Mouse (Mus musculus): ENCODE results near the gene Arhgef12. TPM values are rescaled to one million over a fixed set of nuclear protein-coding genes. Genes with fewer than 3 reads are reported as not detected.
"Not testable (repeated sequence)": the region's sequence is repeated elsewhere in the genome, so short reads cannot be mapped to it uniquely, and the experiment has no call there.

Arhgef12 gene
- 6.4 and 7.0 TPM in 2 replicates for total RNA-seq (2017)

- ATAC-seq (ENCODE audit: extremely low read depth, insufficient number of reproducible peaks, low FRiP score, poor library complexity, severe bottlenecking) = no peak
Measured at GRCm38 (mm10) chr9:43107187-43107517, at the start of gene Arhgef12. TSS of gene Arhgef12 (minus strand) at chr9:43107239.

DNA sequence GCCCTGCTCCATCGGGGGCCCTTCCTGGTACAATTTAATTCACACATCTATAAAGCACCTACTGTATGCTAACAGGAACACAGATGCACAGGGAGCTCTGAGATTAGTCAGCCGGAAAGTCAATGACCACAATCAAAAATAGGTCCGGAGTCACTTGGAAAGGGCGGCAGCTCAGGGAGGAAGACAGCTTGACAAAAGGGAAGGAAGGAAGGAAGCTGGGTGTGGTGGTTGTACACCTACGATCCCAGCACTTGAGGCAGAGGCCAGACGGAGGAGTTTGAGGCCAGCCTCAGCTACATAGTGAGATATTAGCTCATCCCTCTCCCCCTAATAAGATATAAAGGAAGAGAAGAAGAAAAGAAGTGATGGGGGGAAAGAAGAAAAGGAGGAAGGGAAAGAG is 48.9 kb upstream of the Arhgef12 start:
- no peak for ATAC-seq (ENCODE audit: extremely low read depth, insufficient number of reproducible peaks, low FRiP score, poor library complexity, severe bottlenecking)

DNA sequence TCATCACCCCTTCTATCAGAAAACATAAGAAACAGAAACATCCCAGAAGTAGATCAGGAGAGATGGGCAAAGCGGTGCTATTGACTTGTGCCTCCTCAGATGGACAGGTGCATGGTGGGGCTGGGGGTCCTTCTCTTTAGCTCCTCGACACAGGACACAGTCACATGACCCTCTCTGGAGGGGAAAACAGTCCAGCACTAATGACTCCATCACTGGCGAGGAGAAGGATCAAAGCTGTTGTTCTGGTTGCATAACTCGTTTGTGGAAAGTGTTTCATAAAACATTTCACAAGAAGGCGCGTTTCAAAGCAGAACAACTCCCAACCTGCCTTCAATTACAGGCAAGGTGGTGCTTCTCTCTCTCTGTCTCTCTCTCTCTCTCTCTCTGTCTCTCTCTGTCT is 44.7 kb upstream of the Arhgef12 start:
- no peak for ATAC-seq (ENCODE audit: extremely low read depth, insufficient number of reproducible peaks, low FRiP score, poor library complexity, severe bottlenecking)

DNA sequence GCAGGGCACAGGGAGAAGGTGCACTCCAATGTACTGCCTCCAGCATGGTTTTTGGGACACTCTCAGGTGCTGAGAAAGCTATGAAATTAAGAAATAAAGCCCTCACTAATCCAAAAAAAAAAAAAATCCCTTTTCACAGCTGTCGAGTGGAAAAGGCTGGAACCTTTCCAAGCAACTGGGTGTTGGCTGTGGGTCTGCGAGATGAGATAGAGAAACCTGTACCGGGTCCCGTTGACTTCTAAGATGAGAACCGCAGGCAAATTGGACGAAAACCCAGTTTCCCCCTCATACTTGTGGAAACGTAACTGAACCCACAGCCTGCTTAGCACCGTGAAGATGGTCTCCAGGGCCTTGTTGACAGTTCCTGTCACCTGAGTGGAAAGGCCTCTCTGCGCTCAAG is 43.9 kb upstream of the Arhgef12 start:
- no peak for ATAC-seq (ENCODE audit: extremely low read depth, insufficient number of reproducible peaks, low FRiP score, poor library complexity, severe bottlenecking)

GRCm38 (mm10) chr9:43150075-43150474 is 43.0 kb upstream of the Arhgef12 start:
- no peak for ATAC-seq (ENCODE audit: extremely low read depth, insufficient number of reproducible peaks, low FRiP score, poor library complexity, severe bottlenecking)

DNA sequence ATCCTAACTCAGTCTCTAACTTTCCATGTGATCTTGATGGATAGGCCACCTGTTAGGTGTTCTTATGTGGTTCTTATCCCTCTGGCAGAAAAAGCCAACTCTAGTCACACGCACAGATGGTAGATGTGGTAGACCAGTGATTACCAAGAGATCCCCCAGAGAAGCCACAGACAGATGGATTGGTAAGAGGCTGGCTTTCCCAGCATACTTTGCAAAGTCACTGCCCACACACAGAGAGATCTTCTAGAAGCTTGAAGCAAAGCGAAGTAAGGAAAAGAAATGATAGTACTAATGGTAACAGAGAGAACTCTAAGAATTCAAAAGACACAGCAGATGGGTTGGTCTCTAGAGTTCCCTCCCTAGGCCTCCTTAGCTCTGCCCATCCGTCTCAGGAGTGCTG is 42.5 kb upstream of the Arhgef12 start:
- no peak for ATAC-seq (ENCODE audit: extremely low read depth, insufficient number of reproducible peaks, low FRiP score, poor library complexity, severe bottlenecking)

GRCm38 (mm10) chr9:43145196-43145595 is 38.2 kb upstream of the Arhgef12 start:
- no peak for ATAC-seq (ENCODE audit: extremely low read depth, insufficient number of reproducible peaks, low FRiP score, poor library complexity, severe bottlenecking)

- ATAC-seq (ENCODE audit: extremely low read depth, insufficient number of reproducible peaks, low FRiP score, poor library complexity, severe bottlenecking) = no peak
Measured at GRCm38 (mm10) chr9:43144206-43144810, 37.3 kb upstream of the Arhgef12 start.

GRCm38 (mm10) chr9:43141839-43142238 is 34.8 kb upstream of the Arhgef12 start:
- no peak for ATAC-seq (ENCODE audit: extremely low read depth, insufficient number of reproducible peaks, low FRiP score, poor library complexity, severe bottlenecking)

DNA sequence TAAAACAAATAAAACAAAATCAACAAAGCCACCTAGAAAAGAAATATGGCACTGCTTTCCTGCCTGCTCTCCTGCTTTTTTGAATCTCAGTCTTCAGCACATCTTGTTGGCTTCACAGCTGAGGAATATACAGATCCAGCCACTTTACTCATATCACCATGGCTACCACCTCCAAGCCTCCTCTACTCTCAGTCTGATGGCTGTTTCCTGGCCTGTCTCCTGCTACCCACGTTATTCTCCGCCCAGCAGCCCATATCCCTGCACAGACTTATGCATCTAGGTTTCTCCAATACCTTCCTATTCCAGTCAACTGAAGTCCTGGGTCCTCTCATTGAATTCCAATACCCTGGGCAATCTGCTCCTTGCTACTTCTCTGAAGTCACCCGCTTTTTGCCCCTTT is 26.5 kb upstream of the Arhgef12 start:
- ATAC-seq (ENCODE audit: extremely low read depth, insufficient number of reproducible peaks, low FRiP score, poor library complexity, severe bottlenecking) = no peak

DNA sequence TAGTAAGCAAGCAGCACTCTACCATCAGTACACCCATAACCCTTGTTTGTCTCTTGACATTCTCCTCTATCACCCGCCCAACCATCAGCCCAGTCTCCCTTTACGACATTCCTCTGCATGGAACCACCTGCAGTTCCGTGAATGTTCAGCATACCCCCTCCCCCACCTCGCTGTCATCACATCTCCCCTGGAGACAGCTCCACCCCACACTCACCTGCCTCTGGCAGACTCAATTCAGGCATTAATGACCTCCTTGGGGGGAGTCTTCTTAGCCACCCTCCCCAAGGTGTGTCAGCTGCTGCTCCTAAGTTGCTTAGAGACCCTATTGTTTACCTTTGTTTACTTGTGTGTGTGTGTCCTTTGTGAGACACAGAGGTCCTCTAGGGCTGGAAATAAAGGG is 25.3 kb upstream of the Arhgef12 start:
- no peak for ATAC-seq (ENCODE audit: extremely low read depth, insufficient number of reproducible peaks, low FRiP score, poor library complexity, severe bottlenecking)

DNA sequence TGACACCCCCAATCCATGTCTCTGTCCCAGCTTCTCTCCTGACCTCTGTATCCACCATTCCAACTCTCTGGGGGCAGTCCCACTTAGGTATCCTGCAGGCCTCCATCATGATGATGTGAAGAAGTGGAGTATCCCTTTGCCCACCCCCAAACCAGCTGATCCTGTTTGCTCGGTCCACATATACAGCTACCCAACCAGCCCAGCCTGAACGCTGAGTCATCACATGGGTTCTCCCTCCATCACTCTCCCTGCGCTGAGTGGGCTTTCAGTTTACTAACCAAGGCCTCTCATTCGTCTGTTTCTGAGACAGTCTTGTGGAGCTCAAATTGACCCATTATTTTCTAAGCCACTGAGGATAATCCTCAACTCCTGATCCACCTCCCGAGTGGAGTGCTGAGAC is 24.9 kb upstream of the Arhgef12 start:
- ATAC-seq (ENCODE audit: extremely low read depth, insufficient number of reproducible peaks, low FRiP score, poor library complexity, severe bottlenecking) = no peak

DNA sequence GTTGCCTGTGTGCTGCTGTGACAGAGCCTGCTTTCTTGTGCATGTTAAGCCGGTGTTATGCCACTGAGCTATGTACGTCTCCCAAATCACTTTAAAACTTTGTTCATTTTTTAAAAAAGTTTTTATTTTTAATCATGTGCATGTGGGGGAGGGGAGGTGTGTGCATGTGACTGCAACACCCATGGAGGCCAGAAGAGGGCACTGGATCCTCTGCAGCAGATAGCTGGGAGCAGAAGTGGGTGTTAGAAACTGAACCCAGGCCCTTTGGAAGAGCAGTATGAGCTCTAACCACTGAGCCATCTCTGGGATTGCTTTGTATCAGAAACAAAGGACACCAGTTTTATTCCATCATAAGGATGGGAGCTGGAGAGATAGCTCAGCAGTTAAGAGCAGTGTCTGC is 23.6 kb upstream of the Arhgef12 start:
- no peak for ATAC-seq (ENCODE audit: extremely low read depth, insufficient number of reproducible peaks, low FRiP score, poor library complexity, severe bottlenecking)

DNA sequence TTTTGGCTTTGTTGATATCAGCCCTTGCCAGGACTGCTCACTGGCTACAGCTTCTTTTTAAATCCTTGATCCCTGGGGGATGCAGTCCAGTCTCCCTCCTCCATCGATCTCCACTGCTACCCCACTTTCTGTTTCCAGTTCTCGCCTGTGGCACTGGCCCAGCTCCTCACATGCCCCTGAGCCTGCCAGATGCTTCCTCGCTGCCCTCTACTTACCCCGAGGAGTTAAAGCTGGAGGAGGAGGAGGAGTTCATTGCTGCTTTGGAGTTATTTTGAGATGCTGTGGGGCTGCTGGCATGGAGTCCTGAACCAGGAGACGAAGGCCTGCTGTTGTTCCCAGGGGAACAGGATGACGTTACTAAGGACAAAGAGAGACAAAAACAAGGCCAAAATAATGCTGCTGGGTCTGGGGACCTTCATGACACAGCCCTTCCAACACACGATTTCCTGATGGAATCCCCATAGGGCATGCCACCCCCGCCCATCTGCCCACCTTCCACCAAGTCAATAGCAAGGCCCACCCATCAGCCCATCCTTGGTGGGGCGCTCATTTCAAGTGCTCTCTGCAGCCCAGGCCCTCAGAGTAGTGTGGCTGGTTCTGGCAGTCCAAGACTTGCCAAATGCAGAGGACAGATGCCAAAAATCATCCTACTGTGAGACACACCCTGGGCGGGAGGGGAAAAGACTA is 20.2 kb upstream of the Arhgef12 start:
- ATAC-seq (ENCODE audit: extremely low read depth, insufficient number of reproducible peaks, low FRiP score, poor library complexity, severe bottlenecking) = no peak

GRCm38 (mm10) chr9:43122379-43122778 is 15.3 kb upstream of the Arhgef12 start:
- no peak for ATAC-seq (ENCODE audit: extremely low read depth, insufficient number of reproducible peaks, low FRiP score, poor library complexity, severe bottlenecking)

DNA sequence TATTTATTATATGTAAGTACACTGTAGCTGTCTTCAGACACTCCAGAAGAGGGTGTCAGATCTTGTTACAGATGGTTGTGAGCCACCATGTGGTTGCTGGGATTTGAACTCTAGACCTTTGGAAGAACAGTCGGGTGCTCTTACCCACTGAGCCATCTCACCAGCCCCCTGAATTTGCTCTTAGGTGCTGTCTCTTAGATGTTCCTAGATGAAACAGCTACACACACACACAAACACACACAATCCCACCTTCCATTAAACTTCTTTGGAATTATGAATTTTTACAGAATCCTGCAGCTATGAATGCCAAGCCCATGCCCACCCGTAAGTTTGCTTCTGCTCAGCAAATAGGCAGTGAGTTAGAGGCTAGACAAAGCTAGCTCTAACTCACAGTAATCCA is 14.9 kb upstream of the Arhgef12 start:
- ATAC-seq (ENCODE audit: extremely low read depth, insufficient number of reproducible peaks, low FRiP score, poor library complexity, severe bottlenecking) = not testable (repeated sequence)

DNA sequence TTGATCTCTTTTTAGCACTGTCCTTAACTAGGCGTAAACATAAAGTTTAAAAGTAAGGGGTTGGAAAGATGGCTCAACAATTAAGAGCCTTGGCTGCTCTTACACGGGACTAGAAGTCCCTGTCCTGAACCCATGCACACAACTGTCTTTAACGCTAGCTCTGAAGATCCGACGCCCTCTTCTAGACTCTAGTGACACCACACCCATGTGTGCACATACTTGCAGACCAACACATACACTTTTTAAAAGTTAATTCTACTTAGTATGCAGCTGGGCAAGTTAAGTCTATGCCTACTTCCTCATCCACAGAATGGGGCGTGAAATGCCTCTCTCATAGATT is 9.9 kb upstream of the Arhgef12 start:
- no peak for ATAC-seq (ENCODE audit: extremely low read depth, insufficient number of reproducible peaks, low FRiP score, poor library complexity, severe bottlenecking)

- ATAC-seq (ENCODE audit: extremely low read depth, insufficient number of reproducible peaks, low FRiP score, poor library complexity, severe bottlenecking) = no peak
Measured at GRCm38 (mm10) chr9:43116134-43116996, 9.3 kb upstream of the Arhgef12 start, which contains the start of gene Tmem136. TSS of gene Tmem136 (minus strand) at chr9:43116570.

GRCm38 (mm10) chr9:43115431-43116133 is 8.5 kb upstream of the Arhgef12 start:
- ATAC-seq (ENCODE audit: extremely low read depth, insufficient number of reproducible peaks, low FRiP score, poor library complexity, severe bottlenecking) = no peak

DNA sequence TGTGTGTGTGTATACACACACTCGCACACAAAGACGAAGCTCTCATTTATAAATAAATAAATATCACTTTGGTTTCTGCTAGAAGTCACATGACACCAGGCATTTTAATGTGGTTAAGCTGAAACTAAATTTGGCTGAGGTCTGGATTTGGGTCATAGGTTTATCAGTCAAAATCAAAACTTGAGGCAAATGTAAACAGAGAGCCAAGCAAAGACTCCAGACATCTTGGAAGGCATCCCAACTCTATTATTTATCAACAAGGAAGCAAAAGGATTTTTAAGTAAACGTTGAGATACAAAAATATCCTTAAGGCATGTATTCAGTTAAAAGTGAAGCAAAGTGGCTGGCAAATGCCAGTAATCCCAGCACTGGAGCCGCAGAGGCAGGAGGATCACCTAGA is 7.8 kb upstream of the Arhgef12 start:
- ATAC-seq (ENCODE audit: extremely low read depth, insufficient number of reproducible peaks, low FRiP score, poor library complexity, severe bottlenecking) = no peak
